In genomic region chr7:98448309-98448630, GRCm38 (mm10) we compare ENCODE assay signal across 29 mouse cellular contexts. TPM values are rescaled to one million over a fixed set of nuclear protein-coding genes. Genes with fewer than 3 reads are reported as not detected.
DNase-seq lines count a peak whose midpoint lies in the region; ATAC-seq and TF ChIP-seq lines count a peak whose summit lies in the region.
"Had no signal": no experiment of that assay in that cellular context is flagged by ENCODE, and none has a peak within 500 bp of the region (broad histone marks: within the 10 kb centered on the region; RNA-seq: fewer than 3 reads in every experiment).

No protein-coding gene starts in this region.

- no peak for TF ChIP-seq CTCF in gastrocnemius, adult 2 months (IDR thresholded peaks at IDR 0.05)
- no peak for TF ChIP-seq CTCF in kidney, adult 2 months (conservative IDR thresholded peaks at IDR 0.05; ENCODE audit: insufficient read depth, insufficient read length, low read depth, low read length)
- no peak for TF ChIP-seq CTCF in intestine, postnatal 0 days (IDR thresholded peaks at IDR 0.05; ENCODE audit: low read depth)

- TF ChIP-seq POLR2A in kidney, adult 2 months (IDR thresholded peaks at IDR 0.05; ENCODE audit: low read depth, low read length): no peak

- H3K9ac ChIP-seq in intestine, postnatal 0 days (ENCODE audit: low read depth, low read length): no peak overlapping the region
- H3K9ac ChIP-seq: embryonic facial prominence, embryonic 13.5 days; forebrain, embryonic 12.5 days; forebrain, embryonic 15.5 days; hindbrain, embryonic 14.5 days had no signal

- H3K36me3 ChIP-seq in kidney, adult 2 months (ENCODE audit: control insufficient read depth, insufficient read depth, low read length): no peaks in the 10 kb centered on the region
- no peaks in the 10 kb centered on the region for H3K36me3 ChIP-seq in intestine, postnatal 0 days (ENCODE audit: control insufficient read depth, insufficient read depth)
- H3K36me3 ChIP-seq: embryonic facial prominence, embryonic 10.5 days; embryonic facial prominence, embryonic 13.5 days; forebrain, embryonic 12.5 days; forebrain, embryonic 15.5 days; G1E had no signal

- 81% methylated on average over 5 of the region's 5 CpGs for WGBS in kidney, adult 2 months
- WGBS in intestine, postnatal 0 days: 81% methylated on average over 5 of the region's 5 CpGs

- H3K4me3 ChIP-seq in gastrocnemius, adult 2 months: no peak overlapping the region
- no peak overlapping the region for H3K4me3 ChIP-seq in kidney, adult 2 months (ENCODE audit: insufficient read depth, low read depth, low read length)
- no peak overlapping the region for H3K4me3 ChIP-seq in intestine, postnatal 0 days (ENCODE audit: low read depth, low read length)
- H3K4me3 ChIP-seq: embryonic facial prominence, embryonic 10.5 days; embryonic facial prominence, embryonic 13.5 days; erythroblast, embryonic 14.5 days; forebrain, embryonic 12.5 days; forebrain, embryonic 15.5 days had no signal

- ATAC-seq in intestine, postnatal 0 days: peak; percentile 22; the same call in 1 of the 2 replicates
- no peak for ATAC-seq in activated CD4-positive, CD25-positive, alpha-beta regulatory T cell, adult 4 months
- ATAC-seq: forebrain, embryonic 15.5 days; inflammation-experienced regulatory T-cells, adult 6 months; Patski had no signal

- H3K27ac ChIP-seq in gastrocnemius, adult 2 months: peak overlapping the region; percentile 66
- no peak overlapping the region for H3K27ac ChIP-seq in kidney, adult 2 months (ENCODE audit: insufficient read depth, low read depth, low read length)
- H3K27ac ChIP-seq in intestine, postnatal 0 days (ENCODE audit: low read depth, low read length): no peak overlapping the region
- H3K27ac ChIP-seq: embryonic facial prominence, embryonic 10.5 days; embryonic facial prominence, embryonic 13.5 days; forebrain, embryonic 12.5 days; forebrain, embryonic 15.5 days; hindbrain, embryonic 14.5 days; hindbrain, postnatal 0 days had no signal

- no peak for DNase-seq in gastrocnemius, adult 2 months
- no peak for DNase-seq in gastrocnemius, postnatal 36 days
- peak; percentile 11 for DNase-seq in kidney, adult 2 months
- no peak for DNase-seq in kidney, adult 9 months
- DNase-seq in left cerebral cortex, postnatal 4 days: no peak
- DNase-seq: adrenal gland, adult 2 months; cerebellum, adult 11-12 months; gastrocnemius, postnatal 14 days; heart, postnatal 4 days had no signal

- H3K9me3 ChIP-seq in intestine, postnatal 0 days (ENCODE audit: control insufficient read depth): no peaks in the 10 kb centered on the region
- H3K9me3 ChIP-seq: embryonic facial prominence, embryonic 10.5 days; embryonic facial prominence, embryonic 13.5 days; forebrain, embryonic 12.5 days; forebrain, embryonic 15.5 days; G1E had no signal

- no peaks in the 10 kb centered on the region for H3K27me3 ChIP-seq in kidney, adult 2 months (replicated peaks; ENCODE audit: control insufficient read depth, insufficient read depth, low read length)
- H3K27me3 ChIP-seq in intestine, postnatal 0 days (replicated peaks; ENCODE audit: control insufficient read depth, insufficient read depth, low read length): no peaks in the 10 kb centered on the region
- H3K27me3 ChIP-seq: embryonic facial prominence, embryonic 13.5 days; forebrain, embryonic 12.5 days; forebrain, embryonic 15.5 days had no signal

- no peaks in the 10 kb centered on the region for H3K4me1 ChIP-seq in kidney, adult 2 months (ENCODE audit: control insufficient read depth, insufficient read depth, low read length)
- no peaks in the 10 kb centered on the region for H3K4me1 ChIP-seq in intestine, postnatal 0 days (replicated peaks; ENCODE audit: control insufficient read depth, insufficient read depth, low read length)
- H3K4me1 ChIP-seq: embryonic facial prominence, embryonic 10.5 days; embryonic facial prominence, embryonic 13.5 days; forebrain, embryonic 15.5 days had no signal

- no peak overlapping the region for H3K4me2 ChIP-seq in intestine, postnatal 0 days (replicated peaks; ENCODE audit: low read depth)
- H3K4me2 ChIP-seq: embryonic facial prominence, embryonic 13.5 days; forebrain, embryonic 12.5 days; forebrain, embryonic 15.5 days; heart, embryonic 11.5 days; hindbrain, embryonic 14.5 days had no signal

- intact Hi-C loops in gastrocnemius, adult 2 months (cut with DNase I): no loop called here
- intact Hi-C loops in gastrocnemius, postnatal 36 days (cut with DNase I): no loop called here
- intact Hi-C loops in left cerebral cortex, postnatal 4 days (cut with DNase I): no loop called here

RNA-seq across cellular contexts. Expression of gene Gucy2d, which starts 8.1 kb away (rescaled TPM):
- total RNA-seq in gastrocnemius, adult 2 months (2021): under 1 TPM in 1 of 2 experiments, not detected in 1; 0.25 TPM
- under 1 TPM; 0.26 to 0.37 TPM for total RNA-seq in gastrocnemius, postnatal 36 days (2021)
- not detected in 2 replicates for polyA plus RNA-seq in kidney, adult 2 months (2012; rRNA removed)
- 4.1 and 4.5 TPM in 2 replicates for polyA plus RNA-seq in intestine, postnatal 0 days (2015; fragmentation: Nextera tagmentation; extraction: Ambion mirVana)
- total RNA-seq in left cerebral cortex, postnatal 4 days (2021): under 1 TPM in 1 of 2 experiments, not detected in 1; 0.24 TPM
- not detected for polyA plus RNA-seq in activated CD4-positive, CD25-positive, alpha-beta regulatory T cell, adult 4 months (2017; shearing (Covaris generic))
- total RNA-seq: adrenal gland, adult 2 months; adrenal gland, postnatal 14 days; adrenal gland, postnatal 4 days; CH12.LX; heart, postnatal 4 days; hindbrain, postnatal 0 days had no signal
- polyA plus RNA-seq: adrenal gland, adult 2 months; cortical plate, adult 2 months; embryonic facial prominence, embryonic 10.5 days; embryonic facial prominence, embryonic 13.5 days; erythroblast, embryonic 14.5 days; forebrain, embryonic 12.5 days; forebrain, embryonic 15.5 days; G1E; gonadal fat pad, adult 2 months; heart, embryonic 14.5 days; hindbrain, embryonic 11.5 days; inflammation-experienced regulatory T-cells, adult 6 months; Patski had no signal

RNA-seq across cellular contexts. Expression of gene Lrrc32, which starts 40.8 kb away (rescaled TPM):
- 1 to 10 TPM; 3.7 to 4.6 TPM for total RNA-seq in gastrocnemius, adult 2 months (2021)
- total RNA-seq in gastrocnemius, postnatal 36 days (2021): 1 to 10 TPM; 3.7 to 5.8 TPM
- 22.1 and 24.7 TPM in 2 replicates for polyA plus RNA-seq in kidney, adult 2 months (2012; rRNA removed)
- polyA plus RNA-seq in intestine, postnatal 0 days (2015; fragmentation: Nextera tagmentation; extraction: Ambion mirVana): 6.3 and 6.9 TPM in 2 replicates
- 1 to 10 TPM; 6.4 to 7.6 TPM for total RNA-seq in left cerebral cortex, postnatal 4 days (2021)
- polyA plus RNA-seq in activated CD4-positive, CD25-positive, alpha-beta regulatory T cell, adult 4 months (2017; shearing (Covaris generic)): 10 to 100 TPM; 57.2 to 89.2 TPM
- polyA plus RNA-seq: G1E had no signal
